Mouse (Mus musculus): Measurements from ENCODE around the gene Acp5.
"Not testable (repeated sequence)": the region's sequence is repeated elsewhere in the genome, so short reads cannot be mapped to it uniquely, and the experiment has no call there.

Gene Acp5

DNA sequence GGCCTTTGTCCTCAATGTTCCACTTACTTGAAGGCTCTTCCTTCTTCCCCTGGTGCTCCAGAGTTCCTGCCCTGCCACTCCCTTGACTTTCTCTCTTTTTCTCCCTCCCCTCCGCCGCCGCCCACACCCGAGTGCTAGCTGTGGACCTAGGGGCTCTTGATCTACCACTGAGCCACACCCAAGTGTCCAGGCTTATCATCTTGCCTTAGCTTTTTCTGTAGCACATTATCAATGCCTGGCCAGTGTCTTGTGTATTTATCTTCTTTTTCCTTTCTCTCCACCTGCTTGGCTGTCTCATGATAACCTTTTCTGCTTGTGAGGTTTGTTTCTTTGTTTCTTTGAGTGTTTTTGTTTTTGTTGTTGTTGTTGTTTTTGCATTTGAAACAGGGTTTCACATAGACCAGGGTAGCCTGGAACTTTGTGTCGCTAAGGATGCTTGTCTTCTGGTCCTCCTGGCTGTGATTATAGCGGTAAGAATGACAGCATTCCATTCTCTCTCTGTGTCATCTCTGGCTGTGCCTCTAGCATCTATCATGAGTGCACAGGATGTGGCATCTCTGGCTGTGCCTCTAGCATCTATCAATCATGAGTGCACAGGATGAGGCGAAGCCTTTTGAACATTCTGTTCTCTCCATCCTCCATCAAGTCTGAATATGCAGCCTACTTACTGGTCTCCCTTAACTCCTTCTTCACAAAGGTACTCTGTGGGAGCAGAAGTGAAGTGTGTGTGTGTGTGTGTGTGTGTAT is at the start of gene Acp5:
Gene Acp5 (minus strand): TSS at position 68 of the 747 bp plus-strand sequence.
- in situ Hi-C loops (cut with MboI, MseI): no loop called here

DNA sequence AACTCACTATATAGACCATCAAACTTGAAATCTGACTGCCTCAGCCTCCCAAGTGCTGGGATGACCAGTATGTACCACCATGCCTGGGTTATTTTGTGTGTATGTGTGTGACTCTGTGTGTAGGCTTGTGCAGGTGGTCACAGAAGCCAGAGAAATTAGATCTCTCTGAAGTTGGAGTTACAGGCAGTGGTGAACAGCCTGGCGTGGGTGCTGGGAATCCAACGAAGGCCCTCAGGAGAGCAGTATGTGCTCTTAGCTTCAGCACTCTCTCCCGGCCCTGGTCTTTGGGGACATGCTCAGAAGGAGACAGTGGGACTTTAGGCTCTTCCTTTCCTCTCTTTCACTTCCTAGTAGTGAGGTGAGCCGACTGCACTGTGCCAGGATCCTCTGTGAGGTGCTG is 36.8 kb upstream of the Acp5 start:
- in situ Hi-C loops (cut with MboI, MseI): loop anchor here (5.0 kb wide), 1 partner anchor 40 kb away; no protein-coding TSS in a partner anchor

GRCm38 (mm10) chr9:22169327-22169726 is 33.8 kb upstream of the Acp5 start:
- in situ Hi-C loops (cut with MboI, MseI): no loop called here

DNA sequence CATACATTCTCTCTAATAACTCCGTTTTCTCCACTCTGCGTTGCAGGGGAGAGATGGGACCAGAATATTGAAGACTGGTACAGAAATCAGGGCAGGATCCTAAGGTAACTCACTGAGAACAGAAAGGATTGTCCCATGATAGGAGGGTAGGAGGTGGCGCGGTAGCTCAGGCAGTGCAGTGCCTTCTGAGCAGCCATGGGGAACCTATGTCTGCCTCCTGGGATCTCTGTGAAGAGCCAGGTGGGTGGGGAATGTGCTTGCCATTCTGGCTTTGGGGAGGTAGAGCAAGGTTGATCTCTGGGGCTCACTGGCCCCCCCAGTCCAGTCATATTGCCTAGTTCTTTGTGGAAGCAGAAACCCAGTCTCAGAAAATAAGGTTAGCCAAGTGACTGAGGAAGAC is 32.2 kb upstream of the Acp5 start:
- in situ Hi-C loops (cut with MboI, MseI): no loop called here

GRCm38 (mm10) chr9:22166686-22167085 is 31.2 kb upstream of the Acp5 start:
- in situ Hi-C loops (cut with MboI, MseI): no loop called here

- in situ Hi-C loops (cut with MboI, MseI): no loop called here
These were observed 30.5 kb upstream of the Acp5 start for GRCm38 (mm10) chr9:22165964-22166363.

GRCm38 (mm10) chr9:22164711-22165668 is 29.5 kb upstream of the Acp5 start:
- in situ Hi-C loops (cut with MboI, MseI): no loop called here

DNA sequence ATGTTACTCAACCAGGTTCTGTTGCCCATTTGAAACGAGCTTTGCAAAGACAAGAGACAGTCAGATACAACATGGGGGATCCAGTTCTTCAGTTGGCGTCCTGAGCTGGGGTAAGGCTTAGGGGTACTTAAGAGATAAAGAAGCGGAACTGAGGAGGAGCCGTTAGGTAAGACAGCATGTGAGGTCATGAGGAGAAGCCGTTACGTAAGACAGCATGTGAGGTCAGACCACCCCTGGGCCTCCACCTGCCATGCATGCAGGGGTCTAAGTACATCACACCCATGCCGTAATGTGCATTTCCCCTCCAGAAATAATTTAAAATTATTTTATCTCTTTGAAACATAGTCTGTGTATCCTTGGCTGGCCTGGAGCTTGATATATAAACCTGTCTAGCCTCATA is 27.4 kb upstream of the Acp5 start:
- in situ Hi-C loops (cut with MboI, MseI): no loop called here

GRCm38 (mm10) chr9:22162305-22162704 is 26.8 kb upstream of the Acp5 start:
- in situ Hi-C loops (cut with MboI, MseI): no loop called here

DNA sequence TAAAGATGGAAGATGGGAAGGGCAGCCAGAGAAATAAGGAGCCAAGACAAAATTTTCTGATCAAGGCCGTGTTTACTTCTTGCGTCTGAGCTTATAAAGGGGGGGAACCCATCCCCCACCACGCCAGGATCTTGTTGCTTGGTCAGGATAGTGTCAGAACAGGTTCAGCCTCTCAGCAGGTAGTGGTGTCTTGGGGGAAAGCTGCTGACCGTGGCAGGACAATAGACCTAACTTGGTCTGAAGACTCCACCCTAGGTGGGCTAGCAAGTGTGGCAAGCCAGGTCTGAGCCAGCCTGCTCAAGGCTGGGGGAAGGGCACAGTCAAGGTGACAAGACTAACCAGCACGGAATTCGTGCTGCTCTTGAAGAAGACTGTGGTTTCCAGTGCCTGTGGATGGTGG is 25.8 kb upstream of the Acp5 start:
- in situ Hi-C loops (cut with MboI, MseI): no loop called here

- in situ Hi-C loops (cut with MboI, MseI): no loop called here
These were observed 22.2 kb upstream of the Acp5 start for GRCm38 (mm10) chr9:22157516-22158265.

DNA sequence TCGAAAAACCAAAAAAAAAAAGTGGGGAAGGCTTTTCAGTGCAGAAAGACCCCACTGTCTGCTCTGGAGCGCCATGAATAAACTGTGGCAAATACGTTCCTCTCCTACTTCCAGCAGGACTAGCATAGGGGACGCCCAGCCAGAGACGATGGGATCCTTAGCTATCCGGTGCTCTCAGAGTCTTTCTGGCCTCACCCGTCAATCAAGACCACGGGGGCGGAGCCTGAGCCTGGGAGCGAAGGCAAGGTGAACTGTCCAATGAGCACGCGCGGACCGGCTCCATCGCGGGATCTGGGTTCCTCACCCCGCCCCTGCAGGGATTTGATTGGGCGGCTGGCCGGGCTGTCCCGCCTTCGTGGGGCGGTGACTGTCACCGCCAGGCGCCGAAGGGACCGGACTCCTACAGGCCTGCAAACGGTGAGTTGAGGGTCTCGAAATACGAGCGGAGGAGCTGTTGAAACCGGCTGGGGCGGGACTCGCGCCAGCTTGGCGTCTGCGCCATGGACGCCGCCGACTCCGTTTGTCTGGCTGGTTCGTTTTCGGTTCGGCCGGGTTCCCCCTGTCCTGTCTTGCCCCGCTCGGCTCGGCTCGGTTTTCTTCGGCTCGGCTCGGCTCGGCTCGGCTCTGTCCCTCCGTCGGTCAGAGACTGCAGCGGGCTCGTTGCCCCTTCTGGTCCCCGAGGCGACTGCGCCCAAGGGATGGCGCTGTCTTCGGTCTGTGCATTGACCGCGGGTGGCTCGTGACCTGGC is 21.2 kb upstream of the Acp5 start, which contains the start of gene Pigyl:
Gene Pigyl (plus strand): TSS at position 350 of the 749 bp plus-strand sequence.
- in situ Hi-C loops (cut with MboI, MseI): no loop called here

DNA sequence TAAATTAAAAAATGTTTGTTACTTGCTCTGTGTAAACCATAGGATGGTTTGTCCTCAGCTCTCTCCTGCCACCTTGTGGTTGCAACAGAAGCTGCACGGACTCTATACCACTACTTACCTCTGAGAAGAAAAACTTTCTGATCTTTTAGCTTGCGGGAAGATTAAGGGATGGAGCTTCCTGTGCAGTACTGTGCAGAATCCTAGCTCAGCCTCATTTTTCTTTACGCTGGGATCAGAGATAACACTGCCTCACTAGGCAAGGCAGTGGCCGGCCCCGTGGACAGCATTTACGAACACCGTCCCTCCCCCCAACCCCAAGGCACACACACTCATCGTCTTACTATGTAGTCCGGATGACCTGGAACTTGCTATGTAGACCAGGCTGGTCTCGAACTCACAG is 20.1 kb upstream of the Acp5 start:
- in situ Hi-C loops (cut with MboI, MseI): no loop called here

- in situ Hi-C loops (cut with MboI, MseI): no loop called here
These were observed 18.3 kb upstream of the Acp5 start for GRCm38 (mm10) chr9:22153810-22154209.

DNA sequence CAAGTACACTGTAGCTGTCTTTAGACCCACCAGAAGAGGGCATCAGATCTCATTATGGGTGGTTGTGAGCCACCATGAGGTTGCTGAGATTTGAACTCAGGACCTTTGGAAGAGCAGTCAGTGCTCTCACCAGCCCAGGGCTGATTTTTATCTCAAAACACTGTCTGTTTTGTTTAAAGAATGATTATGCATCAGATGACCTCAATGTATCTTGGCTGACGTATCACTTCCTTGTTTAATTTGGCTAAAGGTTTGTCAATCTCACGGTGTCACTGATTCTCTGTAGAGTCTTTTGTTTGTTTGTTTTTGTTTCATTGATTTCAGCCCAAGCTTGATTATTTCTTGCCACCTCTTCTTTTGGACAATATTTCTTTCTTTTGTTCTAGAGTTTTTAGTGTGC is 15.4 kb upstream of the Acp5 start:
- in situ Hi-C loops (cut with MboI, MseI): no loop called here

GRCm38 (mm10) chr9:22150249-22150693 is 14.8 kb upstream of the Acp5 start:
- in situ Hi-C loops (cut with MboI, MseI): not testable (repeated sequence)

DNA sequence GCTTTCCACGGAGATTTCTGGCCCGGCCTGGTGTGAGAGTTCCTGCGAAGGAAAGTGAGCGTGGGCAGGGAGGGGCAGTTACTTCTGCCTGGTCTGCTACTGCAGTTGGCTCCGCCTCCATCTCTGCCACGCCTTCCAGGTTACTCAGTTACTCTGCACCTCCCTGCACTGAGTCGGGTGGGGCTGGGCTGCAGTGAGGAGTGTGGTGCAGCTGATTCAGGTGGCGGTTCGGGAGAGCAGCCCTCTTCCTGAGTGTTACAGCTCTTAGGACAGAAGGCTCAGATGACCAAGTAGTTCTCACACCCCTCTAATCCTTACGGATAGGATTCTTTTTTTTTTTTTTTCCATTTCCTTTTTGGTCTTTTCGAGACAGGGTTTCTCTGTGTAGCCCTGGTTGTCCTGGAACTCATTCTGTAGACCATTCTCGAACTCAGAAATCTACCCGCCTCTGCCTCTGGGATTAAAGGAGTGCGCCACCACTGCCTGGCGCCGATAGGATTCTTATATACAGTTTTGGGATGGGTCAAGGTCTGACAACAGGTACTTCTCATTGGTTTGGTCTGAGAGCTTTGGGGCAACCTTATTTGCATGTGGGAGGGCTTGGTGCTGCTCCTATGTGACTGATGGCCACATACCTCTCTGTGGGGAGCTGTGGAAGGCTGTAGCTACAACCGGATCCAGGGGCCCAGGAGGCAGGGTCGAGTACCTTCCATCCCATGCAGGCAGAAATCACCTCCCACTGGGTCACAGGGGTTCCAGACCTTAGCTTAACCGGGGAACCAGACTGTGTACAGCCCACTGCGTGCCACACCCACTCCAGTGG is 14.1 kb upstream of the Acp5 start:
- in situ Hi-C loops (cut with MboI, MseI): loop anchor here (5.0 kb wide), 1 partner anchor 82 kb away; no protein-coding TSS in a partner anchor

DNA sequence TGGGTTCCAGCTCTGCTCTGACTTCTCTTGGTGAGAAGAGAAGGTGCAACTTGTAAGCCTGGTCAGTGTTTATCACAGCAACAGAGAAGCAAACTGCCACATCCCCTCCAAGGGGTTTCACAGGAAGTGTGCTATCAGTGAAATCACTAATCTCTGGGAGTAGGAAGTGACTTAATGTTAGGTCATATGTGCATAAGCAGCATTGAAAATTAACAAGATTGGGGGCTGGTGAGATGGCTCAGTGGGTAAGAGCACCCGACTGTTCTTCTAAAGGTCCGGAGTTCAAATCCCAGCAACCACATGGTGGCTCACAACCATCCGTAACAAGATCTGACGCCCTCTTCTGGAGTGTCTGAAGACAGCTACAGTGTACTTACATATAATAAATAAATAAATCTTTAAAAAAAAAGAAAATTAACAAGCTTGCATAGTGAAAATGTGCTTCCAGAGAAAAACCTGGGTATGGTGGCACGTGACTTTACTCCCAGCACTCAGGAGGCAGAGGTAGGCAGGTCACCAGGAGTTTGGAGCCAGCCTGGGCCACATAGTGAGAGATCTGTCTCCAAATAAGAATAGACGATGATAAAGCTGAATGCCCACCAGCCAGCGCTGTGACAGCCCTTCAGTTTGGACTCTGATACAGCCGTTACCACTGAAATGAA is 8.9 kb upstream of the Acp5 start:
- in situ Hi-C loops (cut with MboI, MseI): loop anchor here (5.0 kb wide), 1 partner anchor 167 kb away; no protein-coding TSS in a partner anchor

Data from T-helper 1 cell (primary cell).